Mouse (Mus musculus) spleen, postnatal 10 days (tissue): Measurements from ENCODE around the gene Zfp677.
"Not testable (repeated sequence)": the region's sequence is repeated elsewhere in the genome, so short reads cannot be mapped to it uniquely, and the experiment has no call there.

ENCODE experiments used
- DNase-seq, 2 experiments: peaks; one replicate each; pipeline ENCODE4 v3.0.0; 2021 to 2022; ENCODE audit warnings: low spot score in 2 of 2

Zfp677 gene

DNA sequence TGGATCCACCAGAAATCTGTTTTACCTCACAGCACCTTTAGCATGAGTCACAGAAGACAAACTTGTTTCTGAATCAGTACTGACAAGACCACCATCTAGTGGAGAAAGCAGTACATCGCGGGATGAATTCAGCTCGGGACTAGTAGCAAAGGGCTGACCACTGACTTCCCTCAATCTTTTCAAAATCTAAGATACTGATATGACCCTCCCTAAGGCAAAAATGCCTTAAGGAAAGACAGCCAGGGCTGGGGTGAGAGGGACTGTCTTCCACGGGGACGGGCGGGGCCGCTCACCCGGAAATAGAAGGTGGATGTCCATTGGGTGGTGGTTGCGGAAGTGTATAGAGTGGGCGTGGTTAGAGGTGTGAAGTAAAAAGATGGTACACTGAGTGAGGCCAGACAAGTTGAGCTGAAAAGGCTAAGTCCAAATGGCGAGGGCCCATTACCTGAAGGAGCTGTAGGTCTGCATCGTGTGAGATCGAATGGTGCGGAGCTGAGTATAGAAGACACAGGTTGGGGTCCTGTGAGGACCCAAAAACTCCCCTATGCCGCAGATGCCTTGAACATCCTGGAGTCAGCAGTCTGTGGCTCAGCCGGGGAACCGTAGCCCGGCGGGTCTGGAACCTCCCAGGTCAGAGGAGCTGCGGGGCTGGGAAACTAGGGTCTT, at the start of gene Zfp677:
Zfp677 (plus strand) TSS at position 358 of the 666 bp plus-strand sequence.
- DNase-seq = peak; percentile 45 to 77

DNA sequence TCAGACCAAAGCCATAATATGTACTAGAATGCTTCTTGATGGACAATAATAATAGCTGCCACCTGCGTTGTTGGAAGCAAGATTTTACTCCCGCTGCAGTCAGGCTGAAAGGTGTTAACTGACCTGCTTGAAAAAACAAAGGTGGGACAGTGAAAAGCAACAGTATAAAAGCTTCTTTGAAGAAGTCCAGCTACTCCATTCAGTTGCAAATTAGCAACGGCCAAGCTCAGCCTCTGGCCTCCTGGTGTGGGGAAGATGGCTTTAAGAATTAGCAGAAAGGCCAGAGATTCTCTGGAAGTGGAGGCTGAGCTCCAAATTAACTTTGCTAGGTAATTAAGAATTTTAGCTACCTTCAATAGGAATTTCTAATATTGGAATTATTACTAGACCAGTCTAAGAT, 15.5 kb upstream of the Zfp677 start:
- not testable (repeated sequence) for DNase-seq

DNA sequence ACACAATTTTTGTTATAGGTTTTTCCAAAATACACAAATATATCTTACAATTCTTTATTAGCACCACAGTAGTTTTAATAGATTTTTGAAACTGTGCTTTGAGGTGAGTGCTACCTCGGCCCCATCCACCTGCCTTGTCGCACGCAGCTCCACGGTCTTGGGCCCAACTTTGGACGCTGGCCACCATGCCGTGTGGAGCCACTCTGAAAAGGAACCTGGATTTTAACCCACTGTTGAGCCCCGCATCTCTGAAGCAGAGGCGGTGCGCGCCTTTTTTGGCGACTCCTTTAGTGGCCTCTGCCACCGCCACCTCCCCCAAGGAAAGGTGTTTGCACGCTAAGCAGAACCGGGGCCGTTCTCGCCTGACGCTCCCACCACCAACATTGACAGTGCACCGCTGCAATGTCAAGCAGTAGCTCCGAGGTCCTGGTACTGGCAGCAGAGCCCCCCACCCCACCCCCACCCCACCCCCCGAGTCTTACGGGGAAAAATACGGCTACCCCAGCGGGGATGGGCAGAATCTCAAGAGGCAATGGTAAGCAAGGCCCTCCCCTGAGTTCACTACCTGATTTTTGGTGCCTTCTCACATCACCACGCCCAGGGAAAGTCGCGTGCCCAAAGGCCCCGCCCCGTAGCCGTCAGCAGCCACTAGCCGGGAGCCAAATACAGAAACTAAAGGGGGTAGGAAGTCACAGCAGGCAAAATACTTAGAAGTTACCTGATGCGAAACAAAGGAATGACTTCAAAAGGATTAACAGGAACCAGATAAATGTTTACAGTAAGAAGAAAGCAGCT, 13.4 kb upstream of the Zfp677 start:
- DNase-seq = peak in 1 of 2 experiments; percentile 49

DNA sequence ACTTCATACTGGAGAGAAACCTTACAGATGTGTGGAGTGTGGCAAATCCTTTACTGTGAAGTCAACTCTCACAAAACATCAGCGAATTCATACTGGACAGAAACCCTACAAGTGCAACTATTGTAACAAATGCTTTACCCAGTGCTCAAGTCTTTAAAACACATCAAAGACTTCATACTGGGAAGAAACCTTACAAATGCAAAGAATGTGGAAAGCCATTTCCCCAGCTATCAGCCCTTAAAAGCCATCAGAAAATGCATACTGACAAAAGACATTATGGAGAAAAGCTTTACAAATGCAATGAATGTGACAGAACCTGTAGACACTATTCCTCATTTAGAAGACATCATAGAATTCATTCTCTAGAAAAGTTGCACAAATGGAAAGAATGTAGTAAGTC, 8.2 kb upstream of the Zfp677 start:
- no peak for DNase-seq

DNA sequence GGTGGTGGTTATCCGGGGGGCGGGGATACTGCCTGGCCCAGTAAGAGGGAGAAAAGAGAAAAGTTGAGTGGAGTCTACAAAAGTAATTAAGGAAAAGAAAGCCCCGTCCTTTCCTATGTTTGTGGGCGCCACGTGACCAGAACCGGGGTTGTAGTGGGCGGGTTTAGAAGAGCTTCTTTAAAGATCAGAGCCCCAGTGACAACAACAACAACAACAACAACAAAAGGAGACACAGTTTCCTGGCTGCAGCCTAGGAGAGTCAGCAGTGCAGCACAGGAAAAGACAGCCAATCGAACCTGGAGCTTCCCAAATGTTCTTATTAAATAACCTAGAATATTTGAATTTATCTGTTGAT, 486 bp downstream of the Zfp677 start:
- DNase-seq = no peak

- peak; percentile 54 to 83 for DNase-seq
These were observed 39.4 kb downstream of the Zfp677 start, which contains the start of gene Zfp54 for GRCm38 (mm10) chr17:21422664-21423599. Gene Zfp54, plus strand, starts transcription at chr17:21423227.

DNA sequence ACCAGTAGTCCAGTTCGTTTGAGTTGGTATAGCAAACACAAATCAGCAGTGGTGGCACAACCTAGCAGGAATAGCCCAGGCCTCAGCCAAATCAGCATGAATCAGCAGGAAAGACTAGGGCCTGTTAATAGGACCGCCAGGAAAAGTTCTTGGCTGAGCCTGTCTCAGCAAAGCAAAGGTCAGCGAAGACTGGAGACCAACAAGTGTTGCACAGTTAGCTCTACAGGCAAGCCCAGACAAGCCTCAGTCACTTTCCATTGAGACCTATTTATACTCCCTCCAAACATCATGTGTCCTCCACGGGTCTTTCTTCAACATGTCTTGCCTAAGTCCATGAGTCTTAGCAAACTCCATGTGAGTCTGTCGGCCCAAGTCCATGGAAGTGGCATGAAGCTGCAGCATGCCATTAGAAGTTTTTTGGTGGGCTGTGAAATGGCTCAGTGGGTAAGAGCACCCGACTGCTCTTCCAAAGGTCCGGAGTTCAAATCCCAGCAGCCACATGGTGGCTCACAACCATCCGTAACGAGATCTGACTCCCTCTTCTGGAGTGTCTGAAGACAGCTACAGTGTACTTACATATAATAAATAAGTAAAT, 55.4 kb downstream of the Zfp677 start:
- not testable (repeated sequence) for DNase-seq
